Mouse (Mus musculus): Measurements from ENCODE around the gene Nceh1. TPM values are rescaled to one million over a fixed set of nuclear protein-coding genes. Genes with fewer than 3 reads are reported as not detected.
"Not testable (repeated sequence)": the region's sequence is repeated elsewhere in the genome, so short reads cannot be mapped to it uniquely, and the experiment has no call there.

The Nceh1 gene
- total RNA-seq, 2 experiments from 2014 or later: 20.2 to 21.8 TPM

GRCm38 (mm10) chr3:27228530-27229309 lies 46.0 kb downstream of the Nceh1 start:
- DNase-seq: no peak

GRCm38 (mm10) chr3:27233361-27233760 lies 50.6 kb downstream of the Nceh1 start:
- DNase-seq: no peak

DNA sequence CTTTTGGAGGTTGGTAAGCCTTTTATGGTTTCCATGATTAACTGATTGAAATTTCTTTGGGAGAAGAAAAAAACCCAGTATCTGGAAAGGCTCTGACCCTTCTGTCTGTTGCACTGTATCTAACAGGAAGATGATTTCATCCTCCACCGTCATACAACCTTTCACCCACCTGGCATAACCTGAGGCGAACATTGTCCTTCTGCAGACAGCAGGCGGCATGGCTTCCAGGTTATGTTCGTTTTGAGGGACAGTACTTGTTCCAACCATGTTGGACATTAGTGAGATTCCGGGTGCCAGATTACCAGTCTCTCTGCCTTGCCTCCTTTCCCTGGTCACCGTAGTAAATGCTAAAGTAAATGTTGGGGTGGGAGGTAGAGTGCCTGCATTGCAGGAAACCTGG lies 51.1 kb downstream of the Nceh1 start:
- peak; percentile 18 for DNase-seq

DNA sequence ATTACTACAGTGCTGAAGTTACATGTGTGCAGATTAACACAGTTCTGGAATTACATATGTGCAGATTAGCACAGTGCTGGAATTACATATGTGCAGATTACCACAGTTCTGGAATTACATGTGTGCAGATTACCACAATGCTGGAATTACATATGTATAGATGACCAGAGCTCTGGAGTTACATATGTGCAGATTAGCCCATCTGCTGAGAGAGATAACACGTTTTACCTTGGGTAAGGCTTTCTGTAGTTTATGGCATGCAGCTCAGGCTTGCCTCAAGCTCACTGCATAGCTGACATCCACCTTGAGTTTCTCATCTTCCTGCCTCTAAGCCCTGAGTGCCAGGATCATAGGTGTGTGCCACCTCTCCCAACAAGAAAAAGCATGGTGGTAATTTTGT lies 52.2 kb downstream of the Nceh1 start:
- DNase-seq: no peak

DNA sequence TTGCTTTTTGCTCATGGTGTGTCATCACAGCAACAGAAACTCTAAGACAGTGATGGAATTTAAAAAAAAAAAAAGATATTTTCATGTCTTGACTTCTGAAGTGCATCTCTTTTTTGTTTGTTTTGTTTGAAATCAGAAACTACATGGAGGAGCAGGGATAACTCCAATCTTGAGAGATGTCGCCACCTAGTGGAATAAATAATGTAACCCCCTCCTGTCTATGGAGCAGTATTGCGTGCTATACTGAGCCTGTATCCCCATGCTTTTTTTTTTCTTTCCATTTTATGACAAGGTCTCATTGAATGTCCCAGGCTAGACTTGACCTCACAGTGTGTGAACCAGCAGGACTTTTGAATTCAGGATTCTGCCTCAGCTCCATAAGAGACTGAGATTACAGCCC lies 54.5 kb downstream of the Nceh1 start:
- no peak for DNase-seq

- no peak for DNase-seq
These were observed 55.8 kb downstream of the Nceh1 start for GRCm38 (mm10) chr3:27238563-27238962.

DNA sequence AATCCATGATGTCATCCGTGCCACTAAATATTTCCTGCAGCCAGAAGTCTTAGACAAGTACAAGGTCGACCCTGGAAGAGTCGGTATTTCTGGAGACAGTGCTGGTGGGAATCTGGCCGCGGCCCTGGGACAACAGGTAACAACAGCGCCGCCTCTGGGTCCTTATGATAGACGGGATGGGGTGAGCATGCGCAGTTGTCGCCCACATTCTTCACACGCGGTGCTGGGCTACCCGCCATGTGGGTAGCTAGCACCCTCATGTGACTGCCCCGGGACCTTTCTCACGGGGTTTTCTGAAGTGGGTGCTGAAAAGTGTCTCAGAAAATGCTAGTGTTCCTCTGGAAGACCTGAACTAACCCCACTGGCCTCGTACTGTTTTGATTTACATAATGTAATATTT lies 56.8 kb downstream of the Nceh1 start:
- DNase-seq: no peak

GRCm38 (mm10) chr3:27241864-27242263 lies 59.1 kb downstream of the Nceh1 start:
- DNase-seq: no peak

DNA sequence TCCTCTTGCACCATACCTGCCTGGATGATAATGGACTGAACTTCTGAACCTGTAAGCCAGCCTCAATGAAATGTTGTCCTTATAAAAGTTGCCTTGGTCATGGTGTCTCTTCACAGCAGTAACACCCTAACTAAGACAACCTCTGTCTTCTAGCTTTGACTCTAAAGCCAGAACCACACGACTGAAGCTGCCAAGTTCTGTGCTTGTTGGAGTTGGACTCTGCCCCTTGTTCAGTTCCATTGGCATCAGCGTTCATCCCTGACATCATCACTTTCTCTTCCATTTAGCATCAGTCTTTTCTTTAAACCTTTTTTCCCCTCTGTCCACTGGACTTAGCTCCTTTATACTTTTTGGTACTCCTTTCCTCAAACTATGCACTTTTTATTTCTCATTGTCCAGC lies 63.4 kb downstream of the Nceh1 start:
- DNase-seq: no peak

- no peak for DNase-seq
These were observed 65.0 kb downstream of the Nceh1 start for GRCm38 (mm10) chr3:27247785-27248184.

DNA sequence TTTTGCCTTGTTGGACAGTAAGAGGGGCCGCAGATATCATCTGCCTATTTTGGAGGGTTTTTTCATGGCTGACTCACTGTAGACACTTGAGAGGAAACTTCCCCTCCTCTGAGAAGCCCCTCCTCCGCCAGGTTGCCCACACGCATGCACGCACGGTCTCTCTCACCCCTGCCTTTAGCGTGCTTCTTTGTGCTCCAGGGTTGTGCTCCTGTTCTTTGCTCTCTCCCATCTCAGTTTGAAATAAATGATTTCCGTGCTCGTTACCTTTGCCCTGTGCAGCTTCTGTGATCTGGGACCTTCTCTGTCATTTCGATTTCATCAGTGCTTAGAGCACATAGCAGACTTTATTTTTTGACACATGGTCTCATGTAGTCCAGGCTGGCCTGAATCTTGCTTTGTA lies 66.3 kb downstream of the Nceh1 start:
- no peak for DNase-seq

GRCm38 (mm10) chr3:27250936-27251335 lies 68.2 kb downstream of the Nceh1 start:
- DNase-seq: no peak

DNA sequence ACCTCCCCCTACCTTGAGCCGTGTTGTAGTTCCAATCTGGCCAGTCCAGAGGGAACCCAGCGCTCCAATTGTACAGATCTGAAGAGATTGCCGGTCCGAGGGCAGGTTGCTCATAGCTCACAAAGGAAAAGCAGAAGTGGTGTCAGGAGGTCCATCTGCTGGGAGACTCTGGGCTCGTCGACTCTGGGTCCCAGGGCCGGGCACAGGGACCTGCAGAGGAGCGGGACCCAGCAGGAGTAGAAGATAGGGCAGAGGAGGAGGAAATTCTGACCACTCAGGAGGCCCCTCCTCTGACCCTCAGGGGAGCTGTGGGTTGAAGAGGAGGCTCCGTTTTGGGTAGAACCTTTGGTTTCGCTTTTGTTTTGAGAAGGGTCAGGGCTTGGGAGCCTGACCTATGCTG lies 75.7 kb downstream of the Nceh1 start:
- no peak for DNase-seq

DNA sequence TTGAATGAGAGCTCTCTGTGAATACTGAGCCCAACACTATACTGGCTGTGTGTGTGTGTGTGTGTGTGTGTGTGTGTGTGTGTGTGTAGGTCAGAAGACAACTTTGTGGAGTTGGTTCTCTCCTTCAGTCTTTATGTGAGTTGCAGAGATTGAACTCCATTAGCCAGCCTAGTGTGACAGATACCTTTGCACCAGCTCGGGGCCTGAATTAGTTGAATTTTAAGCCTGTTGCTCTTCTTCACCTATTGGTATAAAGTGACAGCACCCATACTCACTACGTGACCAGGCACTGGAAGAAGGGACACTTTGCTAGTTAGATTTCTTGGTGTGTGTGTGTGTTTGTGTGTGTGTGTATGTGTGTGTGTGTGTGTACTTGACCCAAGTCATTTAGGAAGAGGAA lies 77.6 kb downstream of the Nceh1 start:
- no peak for DNase-seq

DNA sequence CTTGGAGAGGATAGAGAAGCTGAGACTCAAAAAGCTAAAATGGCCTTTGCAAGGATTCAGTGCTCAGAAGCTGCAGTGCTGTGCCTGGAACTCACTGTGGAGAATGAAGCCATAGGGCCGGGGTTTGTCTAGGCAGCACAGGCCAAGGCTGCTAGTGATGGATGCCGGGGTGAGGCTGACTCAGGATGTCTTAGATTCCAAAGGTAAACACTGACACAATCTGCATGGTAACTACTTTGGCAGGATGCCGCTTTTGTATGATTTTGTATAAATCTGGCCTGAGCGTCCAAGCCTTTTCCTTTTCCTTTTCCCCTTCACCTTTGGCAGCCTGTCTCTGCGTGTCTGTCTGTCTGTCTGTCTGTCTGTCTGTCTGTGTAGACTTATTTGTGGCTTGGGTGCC lies 84.6 kb downstream of the Nceh1 start:
- DNase-seq: no peak

DNA sequence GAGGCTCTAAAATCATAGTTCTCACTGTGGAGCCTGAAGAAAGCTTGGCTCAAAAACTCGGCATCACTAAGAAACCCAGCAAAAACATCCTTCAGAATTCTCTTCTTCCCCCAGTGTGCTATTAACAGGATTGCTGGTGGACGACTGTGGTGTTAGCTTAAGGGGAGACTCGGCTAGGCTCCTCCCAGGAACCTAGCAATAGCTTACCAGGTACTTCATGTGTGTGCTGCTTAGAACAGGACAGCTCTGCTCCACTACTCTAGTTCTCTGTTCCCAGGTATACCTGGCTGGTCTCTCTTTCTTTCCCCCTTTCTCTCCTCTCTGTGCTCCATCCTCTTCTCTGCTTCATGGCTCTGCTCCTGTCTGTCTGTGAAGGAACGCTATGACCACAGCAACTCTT lies 85.1 kb downstream of the Nceh1 start:
- DNase-seq: no peak

DNA sequence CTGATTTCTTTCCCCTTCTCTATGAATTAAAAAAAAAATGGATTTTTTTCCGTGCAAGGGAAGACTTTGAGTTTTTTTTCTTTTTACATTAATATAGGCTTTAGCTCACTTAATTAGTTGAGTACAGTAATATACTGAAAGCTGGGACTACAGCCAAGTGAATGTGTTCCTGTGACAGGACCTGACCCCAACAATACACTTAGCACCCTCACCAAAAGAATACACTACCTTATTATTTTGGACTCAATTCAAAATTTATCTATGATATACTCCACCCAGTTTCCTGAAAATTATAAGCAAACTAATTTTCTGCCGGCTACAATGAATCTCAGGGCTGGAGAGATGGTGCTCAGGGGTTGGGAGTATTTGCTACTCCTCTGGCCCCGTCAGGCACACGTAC lies 86.4 kb downstream of the Nceh1 start:
- DNase-seq: no peak

GRCm38 (mm10) chr3:27270160-27270962 lies 87.6 kb downstream of the Nceh1 start:
- peak; percentile 38 for DNase-seq

DNA sequence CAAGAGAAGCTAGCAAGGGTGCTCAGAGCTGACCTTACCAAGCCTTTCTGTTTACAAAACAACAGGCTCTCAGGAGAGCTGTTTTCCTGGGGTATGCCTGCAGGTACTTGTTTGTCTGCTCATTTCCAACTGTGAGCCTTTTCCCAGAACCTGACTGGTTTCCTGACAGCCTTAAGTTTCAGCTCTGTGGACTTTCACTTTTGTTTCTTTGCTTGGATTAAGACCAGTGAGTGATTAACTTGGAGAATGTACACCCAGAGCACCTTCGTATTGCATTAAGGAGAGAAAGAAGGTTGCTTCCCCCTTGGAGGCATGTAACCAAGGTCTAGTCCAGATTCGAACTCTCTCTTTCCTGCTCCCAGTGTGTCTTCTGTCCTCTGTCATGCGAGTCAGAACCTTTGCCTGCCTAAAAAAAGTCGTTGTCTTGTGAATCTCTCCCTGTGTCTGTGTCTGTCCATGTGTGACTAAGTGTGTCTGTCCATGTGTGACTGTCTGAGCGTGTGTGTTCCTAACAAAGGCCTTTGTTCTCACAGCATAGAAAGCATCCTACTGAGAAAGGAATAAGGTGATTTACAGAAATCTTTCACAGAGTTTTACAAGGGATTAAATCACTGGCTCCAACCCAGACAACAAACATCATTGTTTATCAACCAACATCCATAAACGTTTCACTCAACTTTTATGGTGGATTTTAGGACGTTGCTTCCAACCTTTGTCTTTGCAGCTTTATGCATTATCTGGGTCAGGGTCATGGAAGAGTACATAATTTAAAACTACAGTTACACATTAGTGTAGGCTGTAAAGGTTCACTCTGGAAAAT lies 90.4 kb downstream of the Nceh1 start:
- no peak for DNase-seq

DNA sequence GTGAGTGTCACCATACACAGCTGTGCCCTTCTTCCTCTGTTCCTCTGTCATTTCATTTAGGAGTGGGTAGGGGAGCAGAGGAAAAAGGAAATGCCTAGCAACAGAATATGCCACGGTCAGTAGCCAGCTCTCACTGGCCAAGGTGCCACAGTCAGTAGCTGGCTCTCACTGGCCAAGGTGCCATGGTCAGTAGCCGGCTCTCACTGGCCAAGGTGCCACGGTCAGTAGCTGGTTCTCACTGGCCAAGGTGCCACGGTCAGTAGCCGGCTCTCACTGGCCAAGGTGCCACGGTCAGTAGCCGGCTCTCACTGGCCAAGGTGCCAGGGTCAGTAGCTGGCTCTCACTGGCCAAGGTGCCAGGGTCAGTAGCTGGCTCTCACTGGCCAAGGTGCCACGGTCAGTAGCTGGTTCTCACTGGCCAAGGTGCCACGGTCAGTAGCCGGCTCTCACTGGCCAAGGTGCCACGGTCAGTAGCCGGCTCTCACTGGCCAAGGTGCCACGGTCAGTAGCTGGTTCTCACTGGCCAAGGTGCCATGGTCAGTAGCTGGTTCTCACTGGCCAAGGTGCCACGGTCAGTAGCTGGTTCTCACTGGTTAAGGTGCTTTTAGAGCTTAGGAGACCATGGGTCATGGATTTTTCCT lies 96.6 kb downstream of the Nceh1 start:
- not testable (repeated sequence) for DNase-seq

DNA sequence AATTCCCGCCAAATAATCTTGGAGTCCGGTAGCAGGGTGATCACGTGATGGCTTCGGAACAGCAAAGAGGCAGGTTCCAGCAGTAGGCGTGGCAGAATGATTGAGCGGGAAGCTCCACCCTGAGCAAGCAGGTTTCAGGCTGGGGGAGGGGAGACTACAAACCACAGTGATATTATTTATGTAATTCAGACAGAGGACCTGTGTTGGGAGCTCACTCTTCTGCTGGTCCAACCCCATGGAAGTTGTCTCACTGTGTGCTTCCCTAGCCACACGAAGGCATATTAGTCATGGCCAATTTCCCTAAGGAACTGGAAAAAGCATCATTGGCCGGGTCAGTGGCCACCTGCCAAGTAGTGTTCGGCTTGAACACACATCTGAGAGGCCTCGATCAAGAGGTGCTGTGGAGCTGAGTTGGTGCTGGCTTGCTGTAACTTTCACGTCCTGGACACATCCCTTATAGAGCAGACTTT lies 97.5 kb downstream of the Nceh1 start:
- peak; percentile 27 for DNase-seq

DNA sequence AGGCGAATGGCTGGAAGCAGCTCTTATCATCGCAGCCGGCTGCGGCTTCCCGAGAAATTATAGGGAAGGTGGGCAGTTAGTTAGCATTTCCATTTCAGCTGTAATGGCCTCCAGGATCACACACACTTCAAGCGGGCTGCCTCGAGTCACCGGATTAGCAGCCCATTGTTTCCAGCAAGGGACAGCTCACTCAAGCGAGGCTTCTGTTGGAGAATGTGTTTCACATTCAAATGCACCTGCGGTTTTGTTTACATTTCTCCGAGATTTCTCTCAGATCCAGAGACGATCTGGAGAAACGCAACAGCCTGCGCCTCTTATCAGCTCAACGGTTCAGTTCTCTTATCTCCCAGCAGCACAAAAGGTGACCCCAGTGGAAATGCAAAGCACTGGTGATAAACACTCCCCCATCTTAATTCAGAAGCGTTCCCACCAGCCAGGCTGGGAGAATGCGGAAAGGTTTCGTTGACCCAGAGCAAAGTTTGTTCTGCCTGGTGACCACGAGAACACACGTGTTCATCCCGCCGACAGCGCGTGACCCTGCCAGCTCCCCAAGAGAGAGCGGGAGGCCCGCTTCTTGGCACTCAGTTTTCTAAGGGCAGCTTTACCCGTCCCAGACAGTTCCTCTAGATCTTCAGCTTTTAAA lies 100.4 kb downstream of the Nceh1 start:
- DNase-seq: no peak

All from gastrocnemius, postnatal 25 days (tissue).